Mouse (Mus musculus) cerebellum, adult 2 months (tissue): ENCODE results near the gene Ryr3.

ENCODE experiments used
- CTCF ChIP-seq: fragments of 200-500 bp; IDR thresholded peaks from 2 replicates; pipeline ENCODE4 v1.5.1; 2011; ENCODE audit warnings: low read depth, mild to moderate bottlenecking, control low read depth, low read length, moderate library complexity, borderline replicate concordance; ENCODE audit not compliant: insufficient read depth
- POLR2A ChIP-seq: fragments of 200-500 bp; IDR thresholded peaks from 2 replicates; pipeline ENCODE4 v1.6.1; 2011; ENCODE audit warnings: low read length, control low read depth, borderline replicate concordance; ENCODE audit not compliant: insufficient read depth

GRCm38 (mm10) chr2:112767665-112768064 lies 449.2 kb downstream of the Ryr3 start:
- TF ChIP-seq CTCF (peak; percentile 45; the same call in 1 of the 2 replicates), POLR2A (no peak)
